Mouse (Mus musculus): ENCODE measurements around the gene Bach2. TPM values are rescaled to one million over a fixed set of nuclear protein-coding genes. Genes with fewer than 3 reads are reported as not detected.

The Bach2 gene
- total and polyA plus RNA-seq, 2 experiments from 2014 or later, result 2.1 to 2.4 TPM

DNA sequence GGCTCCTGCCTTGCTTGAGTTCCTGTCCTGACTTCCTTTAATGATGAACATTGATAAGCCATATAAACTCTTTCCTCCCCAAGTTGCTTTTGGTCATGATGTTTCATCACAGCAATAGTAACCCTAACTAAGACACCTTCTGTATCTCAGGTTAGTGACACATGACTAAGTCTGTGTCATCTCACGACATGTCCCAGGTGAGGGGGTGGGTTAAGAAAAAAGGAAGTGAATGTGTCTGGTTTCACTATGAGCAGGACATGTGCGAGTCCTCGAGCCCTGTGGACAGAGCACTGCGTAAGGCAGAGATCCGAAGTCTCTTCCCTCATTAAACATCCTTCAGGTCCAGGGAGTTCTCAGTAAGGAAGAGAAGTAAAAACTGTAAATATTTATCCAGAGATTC, 162.9 kb downstream of the Bach2 start:
- H3K4me2 ChIP-seq (ENCODE audit: low read depth, low read length), result no peak overlapping the region
- H3K27ac ChIP-seq (ENCODE audit: low read depth), result no peak overlapping the region
- TF ChIP-seq CTCF (IDR thresholded peaks at IDR 0.05; ENCODE audit: low read depth) (no peak), EP300 (IDR thresholded peaks at IDR 0.05; ENCODE audit: low read depth) (no peak)
- 92% methylated on average over 5 of the region's 5 CpGs for WGBS
- no peak overlapping the region for H3K4me3 ChIP-seq (ENCODE audit: low read depth, low read length)
- ATAC-seq (ENCODE audit: insufficient read depth, low read depth), result no peak
- no peak for DNase-seq (ENCODE audit: low spot score)
- H3K4me1 ChIP-seq (ENCODE audit: control insufficient read depth, insufficient read depth), result peaks cover 26% of the 10 kb centered on the region
- no peaks in the 10 kb centered on the region for H3K9me3 ChIP-seq (replicated peaks; ENCODE audit: control insufficient read depth, low read length)
- no peaks in the 10 kb centered on the region for H3K36me3 ChIP-seq (replicated peaks; ENCODE audit: control insufficient read depth, insufficient read depth, low read length)
- no peaks in the 10 kb centered on the region for H3K27me3 ChIP-seq (ENCODE audit: control insufficient read depth, insufficient read depth, low read length)
- no peak overlapping the region for H3K9ac ChIP-seq (replicated peaks; ENCODE audit: low read depth, low read length)

DNA sequence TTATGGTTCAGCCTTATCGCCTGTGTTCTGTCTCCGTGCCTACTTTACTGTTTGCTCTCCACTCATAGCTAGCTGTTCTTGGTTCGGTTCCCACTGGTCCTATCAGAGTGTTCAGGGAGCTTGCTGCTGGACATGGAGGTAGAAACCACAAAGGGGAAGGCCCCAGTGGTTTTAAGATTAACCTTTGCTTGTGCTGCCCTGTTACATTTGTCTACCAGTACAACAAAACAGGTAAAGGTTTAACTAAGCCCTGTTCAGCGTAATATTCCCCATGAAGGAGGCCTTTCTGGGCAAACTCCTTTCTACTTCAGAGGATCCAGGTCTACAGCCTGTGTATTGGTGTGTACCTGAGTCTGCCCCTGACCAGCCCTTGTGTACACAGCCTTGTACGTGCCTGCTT, 164.9 kb downstream of the Bach2 start:
- Histone ChIP-seq H3K27ac (ENCODE audit: low read depth) (no peak overlapping the region), H3K9ac (replicated peaks; ENCODE audit: low read depth, low read length) (no peak overlapping the region), H3K4me1 (ENCODE audit: control insufficient read depth, insufficient read depth) (peaks cover 22% of the 10 kb centered on the region), H3K27me3 (ENCODE audit: control insufficient read depth, insufficient read depth, low read length) (no peaks in the 10 kb centered on the region), H3K9me3 (replicated peaks; ENCODE audit: control insufficient read depth, low read length) (no peaks in the 10 kb centered on the region), H3K4me3 (ENCODE audit: low read depth, low read length) (no peak overlapping the region), H3K36me3 (replicated peaks; ENCODE audit: control insufficient read depth, insufficient read depth, low read length) (no peaks in the 10 kb centered on the region), H3K4me2 (ENCODE audit: low read depth, low read length) (no peak overlapping the region)
- no peak for TF ChIP-seq CTCF (IDR thresholded peaks at IDR 0.05; ENCODE audit: low read depth)
- no peak for TF ChIP-seq EP300 (IDR thresholded peaks at IDR 0.05; ENCODE audit: low read depth)
- DNase-seq (ENCODE audit: low spot score), result no peak
- ATAC-seq (ENCODE audit: insufficient read depth, low read depth), result no peak
- 81% methylated on average over 5 of the region's 5 CpGs for WGBS

DNA sequence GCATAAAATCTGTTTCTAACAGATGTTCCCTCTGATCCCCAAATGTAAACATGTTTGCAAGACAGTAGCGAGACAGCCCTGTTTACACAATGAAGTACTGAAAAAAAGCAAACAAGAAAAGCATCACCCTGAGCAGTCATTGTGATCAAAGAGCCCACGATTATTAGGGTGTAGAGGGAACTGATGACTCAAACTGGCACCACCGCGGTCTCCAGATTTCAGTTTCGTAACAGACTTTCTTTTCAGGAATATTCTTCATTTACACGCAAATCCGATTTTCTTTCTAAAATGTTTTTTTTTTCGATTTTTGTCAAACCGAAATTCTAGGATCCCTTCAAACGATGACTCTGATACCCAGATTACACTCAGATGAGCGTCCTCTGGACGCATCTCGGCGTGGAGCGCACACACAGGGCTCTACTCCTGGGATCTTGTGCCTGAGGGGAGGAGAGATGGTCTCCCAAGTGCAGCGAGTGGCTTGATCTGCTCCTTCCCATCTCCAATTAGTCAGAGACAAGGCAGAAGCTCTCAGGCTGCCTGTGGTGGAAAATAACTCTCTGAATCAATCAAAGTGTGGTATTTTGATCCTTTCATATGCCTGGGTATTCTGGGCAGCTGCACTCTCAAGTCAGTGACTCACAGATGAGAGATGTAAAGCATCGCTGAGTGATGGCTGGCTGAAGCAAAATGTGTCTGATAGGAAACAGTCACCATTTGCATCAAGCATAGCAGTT, 166.7 kb downstream of the Bach2 start:
- H3K36me3 ChIP-seq (replicated peaks; ENCODE audit: control insufficient read depth, insufficient read depth, low read length), result no peaks in the 10 kb centered on the region
- H3K27ac ChIP-seq (ENCODE audit: low read depth), result no peak overlapping the region
- H3K4me3 ChIP-seq (ENCODE audit: low read depth, low read length), result no peak overlapping the region
- H3K4me2 ChIP-seq (ENCODE audit: low read depth, low read length), result no peak overlapping the region
- H3K9ac ChIP-seq (replicated peaks; ENCODE audit: low read depth, low read length), result no peak overlapping the region
- H3K4me1 ChIP-seq (ENCODE audit: control insufficient read depth, insufficient read depth), result peaks cover 27% of the 10 kb centered on the region
- ATAC-seq (ENCODE audit: insufficient read depth, low read depth) (no peak), DNase-seq (ENCODE audit: low spot score) (no peak)
- no peaks in the 10 kb centered on the region for H3K9me3 ChIP-seq (replicated peaks; ENCODE audit: control insufficient read depth, low read length)
- WGBS, result 79% methylated on average over 17 of the region's 17 CpGs
- no peaks in the 10 kb centered on the region for H3K27me3 ChIP-seq (ENCODE audit: control insufficient read depth, insufficient read depth, low read length)
- no peak for TF ChIP-seq CTCF (IDR thresholded peaks at IDR 0.05; ENCODE audit: low read depth)
- TF ChIP-seq EP300 (IDR thresholded peaks at IDR 0.05; ENCODE audit: low read depth), result no peak

DNA sequence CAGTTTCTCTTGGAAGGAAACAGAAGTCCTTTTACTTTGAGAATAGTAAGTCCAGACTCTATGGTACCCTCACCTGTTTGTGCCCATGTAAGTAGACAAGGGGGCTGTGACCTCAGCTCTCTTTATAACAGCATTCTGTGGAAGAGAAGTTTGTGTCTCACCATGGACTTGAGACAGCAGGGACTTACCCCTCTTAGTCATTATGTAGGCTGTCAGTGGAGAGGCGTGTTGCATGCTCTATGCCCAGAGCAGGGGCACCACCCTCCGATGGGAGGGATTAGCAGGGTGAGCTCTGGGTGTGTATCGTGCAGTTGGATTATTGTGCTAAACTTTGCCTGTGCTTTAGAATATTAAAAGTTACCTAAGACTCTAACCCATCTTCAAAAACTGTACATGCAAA, 167.4 kb downstream of the Bach2 start:
- Histone ChIP-seq H3K9me3 (replicated peaks; ENCODE audit: control insufficient read depth, low read length) (no peaks in the 10 kb centered on the region), H3K27me3 (ENCODE audit: control insufficient read depth, insufficient read depth, low read length) (no peaks in the 10 kb centered on the region), H3K4me2 (ENCODE audit: low read depth, low read length) (no peak overlapping the region), H3K4me3 (ENCODE audit: low read depth, low read length) (no peak overlapping the region), H3K4me1 (ENCODE audit: control insufficient read depth, insufficient read depth) (peaks cover 27% of the 10 kb centered on the region), H3K36me3 (replicated peaks; ENCODE audit: control insufficient read depth, insufficient read depth, low read length) (no peaks in the 10 kb centered on the region), H3K9ac (replicated peaks; ENCODE audit: low read depth, low read length) (no peak overlapping the region), H3K27ac (ENCODE audit: low read depth) (no peak overlapping the region)
- 66% methylated on average over 3 of the region's 3 CpGs for WGBS
- no peak for ATAC-seq (ENCODE audit: insufficient read depth, low read depth)
- no peak for DNase-seq (ENCODE audit: low spot score)
- TF ChIP-seq CTCF (IDR thresholded peaks at IDR 0.05; ENCODE audit: low read depth) (no peak), EP300 (IDR thresholded peaks at IDR 0.05; ENCODE audit: low read depth) (no peak)

DNA sequence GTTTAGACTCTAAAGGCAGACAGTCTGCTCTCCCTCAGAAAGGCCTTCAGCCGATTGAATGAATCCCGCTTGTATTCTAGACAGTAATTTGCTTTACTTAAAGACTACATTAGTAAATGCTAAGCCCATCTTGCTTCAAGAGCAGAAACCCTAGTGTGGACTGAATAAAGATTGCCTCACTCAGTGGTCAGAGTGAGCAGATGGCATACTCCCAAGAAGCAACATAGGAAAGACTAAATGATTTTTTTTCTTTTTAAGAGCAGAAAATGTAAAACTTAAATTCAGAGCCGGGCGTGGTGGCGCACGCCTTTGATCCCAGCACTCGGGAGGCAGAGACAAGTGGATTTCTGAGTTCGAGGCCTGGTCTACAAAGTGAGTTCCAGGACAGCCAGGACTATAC, 169.9 kb downstream of the Bach2 start:
- no peaks in the 10 kb centered on the region for H3K27me3 ChIP-seq (ENCODE audit: control insufficient read depth, insufficient read depth, low read length)
- H3K27ac ChIP-seq (ENCODE audit: low read depth), result no peak overlapping the region
- H3K4me1 ChIP-seq (ENCODE audit: control insufficient read depth, insufficient read depth), result peaks cover 18% of the 10 kb centered on the region; the same call in 1 of the 2 replicates
- no peaks in the 10 kb centered on the region for H3K9me3 ChIP-seq (replicated peaks; ENCODE audit: control insufficient read depth, low read length)
- H3K36me3 ChIP-seq (replicated peaks; ENCODE audit: control insufficient read depth, insufficient read depth, low read length), result no peaks in the 10 kb centered on the region
- no peak for TF ChIP-seq EP300 (IDR thresholded peaks at IDR 0.05; ENCODE audit: low read depth)
- no peak for TF ChIP-seq CTCF (IDR thresholded peaks at IDR 0.05; ENCODE audit: low read depth)
- ATAC-seq (ENCODE audit: insufficient read depth, low read depth), result no peak
- H3K9ac ChIP-seq (replicated peaks; ENCODE audit: low read depth, low read length), result no peak overlapping the region
- DNase-seq (ENCODE audit: low spot score), result no peak
- no peak overlapping the region for H3K4me2 ChIP-seq (ENCODE audit: low read depth, low read length)
- 92% methylated on average over 8 of the region's 8 CpGs for WGBS
- H3K4me3 ChIP-seq (ENCODE audit: low read depth, low read length), result no peak overlapping the region

Measured in heart, postnatal 0 days (tissue).